ENCODE assay signal across 11 mouse cellular contexts in genomic region chr3:105051103-105051502, GRCm38 (mm10). TPM values are rescaled to one million over a fixed set of nuclear protein-coding genes. Genes with fewer than 3 reads are reported as not detected.
DNase-seq lines count a peak whose midpoint lies in the region; ATAC-seq lines count a peak whose summit lies in the region.
"Had no signal": no experiment of that assay in that cellular context is flagged by ENCODE, and none has a peak within 500 bp of the region (broad histone marks: within the 10 kb centered on the region; RNA-seq: fewer than 3 reads in every experiment).

No protein-coding gene starts in this region.

- no peak for DNase-seq in heart, adult 8-10 months (ENCODE audit: low spot score)
- no peak for DNase-seq in embryonic facial prominence, embryonic 14.5 days (ENCODE audit: low spot score)
- DNase-seq in frontal cortex, postnatal 36 days (ENCODE audit: low spot score in 2 of 2) = no peak
- DNase-seq in cerebellum, postnatal 36 days = no peak
- DNase-seq in right cerebral cortex, adult 2 months (ENCODE audit: low spot score in 2 of 2) = no peak
- DNase-seq: adrenal gland, postnatal 14 days; spleen, adult 18-20 months had no signal

- H3K36me3 ChIP-seq in heart, embryonic 15.5 days = no peaks in the 10 kb centered on the region
- H3K36me3 ChIP-seq in embryonic facial prominence, embryonic 14.5 days (ENCODE audit: control insufficient read depth, insufficient read depth, low read length) = no peaks in the 10 kb centered on the region
- H3K36me3 ChIP-seq in hindbrain, embryonic 15.5 days = no peaks in the 10 kb centered on the region
- H3K36me3 ChIP-seq in midbrain, embryonic 15.5 days (replicated peaks) = no peaks in the 10 kb centered on the region

- H3K9ac ChIP-seq in heart, embryonic 15.5 days = peak overlapping the region; percentile 93; the same call in 1 of the 2 replicates
- H3K9ac ChIP-seq in embryonic facial prominence, embryonic 14.5 days (ENCODE audit: low read depth, low read length) = 0 out of 2 replicates have a peak overlapping the region, but pooled peaks have one; percentile 5
- peak overlapping the region; percentile 96 for H3K9ac ChIP-seq in hindbrain, embryonic 15.5 days
- H3K9ac ChIP-seq in midbrain, embryonic 15.5 days = peak overlapping the region; percentile 79

- H3K27me3 ChIP-seq in heart, embryonic 15.5 days = no peaks in the 10 kb centered on the region
- H3K27me3 ChIP-seq in embryonic facial prominence, embryonic 14.5 days (replicated peaks; ENCODE audit: control insufficient read depth, insufficient read depth, low read length) = no peaks in the 10 kb centered on the region
- H3K27me3 ChIP-seq in hindbrain, embryonic 15.5 days = no peaks in the 10 kb centered on the region
- H3K27me3 ChIP-seq in midbrain, embryonic 15.5 days (replicated peaks) = no peaks in the 10 kb centered on the region

- WGBS in heart, embryonic 15.5 days = 6% methylated on average over 2 of the region's 2 CpGs
- 22% methylated on average over 2 of the region's 2 CpGs for WGBS in embryonic facial prominence, embryonic 14.5 days
- WGBS in hindbrain, embryonic 15.5 days = 47% methylated on average over 2 of the region's 2 CpGs
- WGBS in midbrain, embryonic 15.5 days = 69% methylated on average over 2 of the region's 2 CpGs

- peak overlapping the region; percentile 98 for H3K4me3 ChIP-seq in heart, embryonic 15.5 days
- H3K4me3 ChIP-seq in embryonic facial prominence, embryonic 14.5 days (ENCODE audit: low read depth, low read length) = peak overlapping the region; percentile 80
- H3K4me3 ChIP-seq in hindbrain, embryonic 15.5 days = peak overlapping the region; percentile 99
- H3K4me3 ChIP-seq in midbrain, embryonic 15.5 days = peak overlapping the region; percentile 58

- H3K27ac ChIP-seq in heart, embryonic 15.5 days = peak overlapping the region; percentile 89
- no peak overlapping the region for H3K27ac ChIP-seq in embryonic facial prominence, embryonic 14.5 days (replicated peaks; ENCODE audit: low read depth, low read length)
- H3K27ac ChIP-seq in hindbrain, embryonic 15.5 days (replicated peaks) = peak overlapping the region; percentile 98; the same call in 1 of the 2 replicates
- H3K27ac ChIP-seq in midbrain, embryonic 15.5 days = 0 out of 2 replicates have a peak overlapping the region, but pooled peaks have one; percentile 87

- ATAC-seq in heart, embryonic 15.5 days (replicated peaks; ENCODE audit: insufficient number of reproducible peaks, insufficient read depth, low FRiP score, low read depth) = no peak
- ATAC-seq in embryonic facial prominence, embryonic 14.5 days (ENCODE audit: low read depth) = no peak
- no peak for ATAC-seq in hindbrain, embryonic 15.5 days (ENCODE audit: low FRiP score, low read depth)
- ATAC-seq in midbrain, embryonic 15.5 days (replicated peaks) = no peak

- H3K9me3 ChIP-seq in heart, embryonic 15.5 days (replicated peaks) = no peaks in the 10 kb centered on the region
- H3K9me3 ChIP-seq in embryonic facial prominence, embryonic 14.5 days (ENCODE audit: control insufficient read depth, low read length) = no peaks in the 10 kb centered on the region
- H3K9me3 ChIP-seq in hindbrain, embryonic 15.5 days = no peaks in the 10 kb centered on the region
- H3K9me3 ChIP-seq in midbrain, embryonic 15.5 days = no peaks in the 10 kb centered on the region

- peak overlapping the region; percentile 75 for H3K4me2 ChIP-seq in heart, embryonic 15.5 days
- peak overlapping the region; percentile 51 for H3K4me2 ChIP-seq in embryonic facial prominence, embryonic 14.5 days (ENCODE audit: low read depth, low read length)
- H3K4me2 ChIP-seq in hindbrain, embryonic 15.5 days = peak overlapping the region; percentile 64
- H3K4me2 ChIP-seq in midbrain, embryonic 15.5 days = peak overlapping the region; percentile 70

- H3K4me1 ChIP-seq in heart, embryonic 15.5 days (replicated peaks) = peaks cover 78% of the 10 kb centered on the region
- peaks cover 22% of the 10 kb centered on the region for H3K4me1 ChIP-seq in embryonic facial prominence, embryonic 14.5 days (ENCODE audit: control insufficient read depth, insufficient read depth, low read length)
- H3K4me1 ChIP-seq in hindbrain, embryonic 15.5 days (replicated peaks) = peaks cover 46% of the 10 kb centered on the region
- H3K4me1 ChIP-seq in midbrain, embryonic 15.5 days = peaks cover 52% of the 10 kb centered on the region

RNA-seq across cellular contexts. Expression of gene Cttnbp2nl, which starts 1.8 kb away (rescaled TPM):
- polyA plus RNA-seq in heart, embryonic 15.5 days (2015; fragmentation: Nextera tagmentation; extraction: Ambion mirVana) = 21.6 and 22.7 TPM in 2 replicates
- 10 to 100 TPM; 14.0 to 21.4 (median 15.6) TPM for total RNA-seq in heart, adult 8-10 months (2022)
- 27.4 and 29.4 TPM in 2 replicates for polyA plus RNA-seq in embryonic facial prominence, embryonic 14.5 days (2014; fragmentation: Nextera tagmentation; extraction: Ambion mirVana)
- polyA plus RNA-seq in hindbrain, embryonic 15.5 days (2015; fragmentation: Nextera tagmentation; extraction: Ambion mirVana) = 47.4 and 50.6 TPM in 2 replicates
- 60.6 and 60.9 TPM in 2 replicates for polyA plus RNA-seq in midbrain, embryonic 15.5 days (2015; fragmentation: Nextera tagmentation; extraction: Ambion mirVana)

RNA-seq across cellular contexts. Expression of gene 4930564D02Rik, which starts 15.5 kb away (rescaled TPM):
- polyA plus RNA-seq in heart, embryonic 15.5 days (2015; fragmentation: Nextera tagmentation; extraction: Ambion mirVana) = not detected in 2 replicates
- total RNA-seq in heart, adult 8-10 months (2022) = not detected
- polyA plus RNA-seq in embryonic facial prominence, embryonic 14.5 days (2014; fragmentation: Nextera tagmentation; extraction: Ambion mirVana) = not detected in 2 replicates
- not detected in 2 replicates for polyA plus RNA-seq in hindbrain, embryonic 15.5 days (2015; fragmentation: Nextera tagmentation; extraction: Ambion mirVana)
- polyA plus RNA-seq in midbrain, embryonic 15.5 days (2015; fragmentation: Nextera tagmentation; extraction: Ambion mirVana) = not detected in 2 replicates
- total RNA-seq: adrenal gland, postnatal 14 days had no signal
- polyA plus RNA-seq: liver, embryonic 16.5 days had no signal

Comparison
In these comparisons a context has a peak if more than half of its experiments do, and no peak if none do; other contexts are left out.
1. H3K9ac ChIP-seq: peak in every context shown above with its lines; median percentile 96 in hindbrain, embryonic 15.5 days; 93 in heart, embryonic 15.5 days; 79 in midbrain, embryonic 15.5 days; 5 in embryonic facial prominence, embryonic 14.5 days.